Mouse (Mus musculus) adrenal gland, postnatal 36 days (tissue): ENCODE data around the gene Rhot2. TPM values are rescaled to one million over a fixed set of nuclear protein-coding genes. Genes with fewer than 3 reads are reported as not detected.

Source experiments
- DNase-seq, 2 experiments: peaks; one replicate each; pipeline ENCODE4 v3.0.0; 2021; ENCODE audit warnings: mixed read lengths in 1 of 2
- total RNA-seq, 2 experiments: library from RNA; stranded (reverse); gene quantifications; 2 replicates each; pipeline ENCODE4 v1.2.3; 2021

The Rhot2 gene
- total RNA-seq, 2 experiments from 2014 or later, result 97.2 to 104 TPM

- no peak for DNase-seq
Observed at GRCm38 (mm10) chr17:25841117-25841880, 3.4 kb downstream of the Rhot2 start, which contains the start of gene Gm20683. Gm20683 (minus strand) TSS chr17:25841763.

- DNase-seq, result no peak
Observed at GRCm38 (mm10) chr17:25840519-25840918, 4.1 kb downstream of the Rhot2 start.

GRCm38 (mm10) chr17:25839455-25840235 is 5.0 kb downstream of the Rhot2 start:
- no peak for DNase-seq

- no peak for DNase-seq
Observed at GRCm38 (mm10) chr17:25838904-25839303, 5.7 kb downstream of the Rhot2 start.

- no peak for DNase-seq
Observed at GRCm38 (mm10) chr17:25837533-25837932, 7.1 kb downstream of the Rhot2 start.

- DNase-seq, result peak; percentile 87 to 90
Observed at GRCm38 (mm10) chr17:25837076-25837410, 7.6 kb downstream of the Rhot2 start, which contains the start of gene Rhbdl1. Rhbdl1 (minus strand) TSS chr17:25837295.

- peak; percentile 28 to 34 for DNase-seq
Observed at GRCm38 (mm10) chr17:25836397-25837075, 8.1 kb downstream of the Rhot2 start.

- DNase-seq, result no peak
Observed at GRCm38 (mm10) chr17:25835816-25836215, 8.8 kb downstream of the Rhot2 start.

- DNase-seq, result no peak
Observed at GRCm38 (mm10) chr17:25835301-25835700, 9.3 kb downstream of the Rhot2 start.

- no peak for DNase-seq
Observed at GRCm38 (mm10) chr17:25834595-25835222, 9.9 kb downstream of the Rhot2 start.

- peak in 1 of 2 experiments; percentile 71 for DNase-seq
Observed at GRCm38 (mm10) chr17:25833961-25834594, 10.6 kb downstream of the Rhot2 start.

- DNase-seq, result peak; percentile 95
Observed at GRCm38 (mm10) chr17:25833291-25833663, 11.4 kb downstream of the Rhot2 start, which contains the start of gene Stub1. Stub1 (minus strand) TSS chr17:25833404.

GRCm38 (mm10) chr17:25832436-25833290 is 12.0 kb downstream of the Rhot2 start:
- peak; percentile 100 for DNase-seq

GRCm38 (mm10) chr17:25831451-25832281 is 13.0 kb downstream of the Rhot2 start:
- DNase-seq, result peak; percentile 76 to 81

GRCm38 (mm10) chr17:25830806-25831431 is 13.7 kb downstream of the Rhot2 start:
- no peak for DNase-seq

GRCm38 (mm10) chr17:25830200-25830753 is 14.4 kb downstream of the Rhot2 start:
- DNase-seq, result no peak

GRCm38 (mm10) chr17:25829558-25830017 is 15.1 kb downstream of the Rhot2 start:
- DNase-seq, result no peak

GRCm38 (mm10) chr17:25828712-25829557 is 15.7 kb downstream of the Rhot2 start, which contains the start of gene Jmjd8:
Jmjd8 (plus strand) TSS chr17:25828867.
- DNase-seq, result peak; percentile 82 to 87
